Mouse (Mus musculus) heart, adult 2 months (tissue): ENCODE measurements around the gene Mrpl47. TPM values are rescaled to one million over a fixed set of nuclear protein-coding genes. Genes with fewer than 3 reads are reported as not detected.

Experiments used
- DNase-seq, 2 experiments: peaks; one replicate each; pipeline ENCODE4 v3.0.0; 2021
- H3K27ac ChIP-seq: fragments of 200-600 bp; 2 replicates; pipeline ENCODE4 v1.8.1; 2022
- H3K27me3 ChIP-seq: fragments of 200-500 bp; 2 replicates; pipeline ENCODE4 v1.6.1; 2012; ENCODE audit warnings: mild to moderate bottlenecking, low read length, inconsistent platforms, mixed read lengths; ENCODE audit not compliant: control insufficient read depth, insufficient read depth
- H3K36me3 ChIP-seq: fragments of 200-500 bp; 2 replicates; pipeline ENCODE4 v1.6.1; 2012; ENCODE audit warnings: low read length, inconsistent platforms; ENCODE audit not compliant: control insufficient read depth, insufficient read depth
- H3K4me1 ChIP-seq: fragments of 200-500 bp; 2 replicates; pipeline ENCODE4 v1.6.1; 2011; ENCODE audit warnings: low read length; ENCODE audit not compliant: control insufficient read depth, insufficient read depth
- H3K4me3 ChIP-seq: fragments of 200-600 bp; 2 replicates; pipeline ENCODE4 v1.8.1; 2022
- H3K79me2 ChIP-seq: fragments of 200-500 bp; replicated peaks from 2 replicates; pipeline ENCODE4 v1.6.1; 2012; ENCODE audit warnings: mild to moderate bottlenecking, inconsistent platforms, low read length, moderate library complexity, mixed read lengths; ENCODE audit not compliant: control insufficient read depth, insufficient read depth
- H3K9ac ChIP-seq: fragments of 200-500 bp; 2 replicates; pipeline ENCODE4 v1.6.1; 2012; ENCODE audit warnings: low read depth, mild to moderate bottlenecking, control low read depth, inconsistent platforms, low read length, mixed read lengths
- CTCF ChIP-seq: fragments of 200-600 bp; IDR thresholded peaks from 2 replicates; pipeline ENCODE4 v1.8.1; 2022; ENCODE audit warnings: antibody characterized with exemption, mild to moderate bottlenecking, moderate library complexity
- EP300 ChIP-seq: fragments of 200-500 bp; IDR thresholded peaks from 2 replicates; pipeline ENCODE4 v1.6.1; 2011; ENCODE audit warnings: low read depth, low read length, control low read depth; ENCODE audit not compliant: insufficient read depth
- POLR2A ChIP-seq: fragments of 200-500 bp; IDR thresholded peaks from 2 replicates; pipeline ENCODE4 v1.6.1; 2011; ENCODE audit warnings: mild to moderate bottlenecking, low read depth, low read length, control low read depth; ENCODE audit not compliant: insufficient read depth
- WGBS: fragments of 180-500 bp; shearing (Covaris S2); methylation state at CpG from one replicate; pipeline ENCODE4 v1.1.7; 2018; 5-methylcytosine and 5-hydroxymethylcytosine counted together
- intact Hi-C: fragments of 180-260 bp; cut with DNase I; formaldehyde crosslinking; loops from one replicate; pipeline ENCODE4 v1.15.1; 2025
- polyA plus RNA-seq: library from polyadenylated mRNA; depleted of rRNA; stranded (reverse); fragments of >200 nt; gene quantifications from 2 replicates; pipeline ENCODE4 v1.2.3, GENCODE M21; 2012
- total RNA-seq, 2 experiments: library from RNA; stranded (reverse); gene quantifications; 2 replicates each; pipeline ENCODE4 v1.2.3; 2021

Mrpl47 gene
- total and polyA plus RNA-seq, 3 experiments = 4.8 to 44.8 (median 39.3) TPM

DNA sequence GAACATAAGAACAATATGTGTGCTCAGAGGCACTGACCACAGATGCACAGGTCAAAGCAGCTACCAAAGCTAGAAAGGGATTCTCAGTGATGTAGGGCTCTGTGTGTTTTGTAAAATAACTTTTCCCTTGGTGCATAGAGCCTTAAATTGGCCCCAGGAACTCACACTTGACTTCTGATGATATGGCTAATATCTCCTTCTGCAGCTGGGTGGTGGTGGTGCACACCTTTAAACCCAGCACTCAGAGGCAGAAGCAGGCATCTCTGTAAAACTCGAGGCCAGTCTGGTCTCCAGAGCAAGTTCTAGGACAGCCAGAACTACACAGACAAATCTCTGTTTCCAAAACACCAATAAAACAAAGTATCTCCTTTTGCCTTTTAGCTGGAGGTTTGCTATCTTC is 46.5 kb downstream of the Mrpl47 start:
- no peaks in the 10 kb centered on the region for H3K27me3 ChIP-seq
- 56% methylated on average over 1 of the region's 1 CpGs for WGBS
- intact Hi-C loops = no loop called here

DNA sequence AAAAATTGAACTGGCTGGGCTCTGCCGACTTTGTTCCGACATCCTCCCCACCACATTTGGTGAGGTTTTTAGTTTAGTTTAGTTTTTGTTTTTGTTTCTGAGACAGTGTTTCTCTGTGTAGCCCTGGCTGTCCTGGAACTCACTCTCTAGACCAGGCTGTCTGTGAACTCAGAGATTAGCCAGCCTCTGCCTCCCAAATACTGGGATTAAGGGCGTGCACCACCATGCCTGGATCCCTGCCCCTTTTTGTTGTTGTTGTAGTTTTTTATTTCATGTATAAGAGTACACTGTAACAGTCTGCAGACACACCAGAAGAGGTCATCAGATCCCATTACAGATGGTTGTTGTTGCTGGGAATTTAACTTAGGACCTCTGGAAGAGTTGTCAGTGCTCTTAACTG is 47.4 kb downstream of the Mrpl47 start:
- TF ChIP-seq POLR2A = no peak
- TF ChIP-seq CTCF = no peak
- TF ChIP-seq EP300 = no peak
- Histone ChIP-seq H3K4me3 (no peak overlapping the region), H3K9ac (no peak overlapping the region), H3K27me3 (no peaks in the 10 kb centered on the region), H3K4me1 (no peaks in the 10 kb centered on the region), H3K27ac (no peak overlapping the region), H3K36me3 (0 out of 2 replicates have a peak, but pooled peaks cover 3% of the 10 kb centered on the region), H3K79me2 (no peaks in the 10 kb centered on the region)
- WGBS = 74% methylated on average over 3 of the region's 3 CpGs
- intact Hi-C loops = no loop called here
- no peak for DNase-seq

More for the DNA sequence above, 46.5 kb downstream of the Mrpl47 start:
- Histone ChIP-seq H3K79me2 (no peaks in the 10 kb centered on the region), H3K36me3 (0 out of 2 replicates have a peak, but pooled peaks cover 3% of the 10 kb centered on the region), H3K4me3 (no peak overlapping the region), H3K9ac (no peak overlapping the region), H3K4me1 (no peaks in the 10 kb centered on the region), H3K27ac (no peak overlapping the region)
- DNase-seq = no peak
- no peak for TF ChIP-seq POLR2A
- TF ChIP-seq EP300 = no peak
- no peak for TF ChIP-seq CTCF

DNA sequence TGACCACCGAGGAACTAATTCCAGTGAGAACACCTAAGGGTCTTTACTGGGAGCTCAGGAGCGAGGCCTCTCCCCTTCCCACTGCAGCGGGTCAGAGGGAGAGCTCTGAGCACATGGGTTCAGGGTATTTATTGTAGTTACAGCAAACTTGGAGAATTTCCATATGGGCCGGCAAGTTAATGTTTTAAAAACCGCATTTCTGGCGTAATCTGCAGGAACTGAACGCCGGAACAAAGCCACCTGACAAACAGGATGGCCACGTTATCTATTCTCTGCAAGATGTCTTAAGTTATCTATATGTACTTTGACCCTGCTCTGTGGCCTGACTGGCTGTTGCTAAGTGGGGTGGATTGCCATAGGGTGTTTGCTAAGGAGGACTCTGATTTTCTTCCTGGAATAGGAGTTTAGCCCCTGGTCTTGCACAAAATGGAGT is 47.8 kb downstream of the Mrpl47 start:
- H3K36me3 ChIP-seq = 0 out of 2 replicates have a peak, but pooled peaks cover 3% of the 10 kb centered on the region
- H3K4me1 ChIP-seq = no peaks in the 10 kb centered on the region
- no peak overlapping the region for H3K27ac ChIP-seq
- H3K4me3 ChIP-seq = no peak overlapping the region
- intact Hi-C loops = no loop called here
- no peaks in the 10 kb centered on the region for H3K27me3 ChIP-seq
- 56% methylated on average over 9 of the region's 9 CpGs for WGBS
- H3K79me2 ChIP-seq = no peaks in the 10 kb centered on the region
- no peak overlapping the region for H3K9ac ChIP-seq
- TF ChIP-seq EP300 (no peak), POLR2A (no peak), CTCF (no peak)
- DNase-seq = no peak

DNA sequence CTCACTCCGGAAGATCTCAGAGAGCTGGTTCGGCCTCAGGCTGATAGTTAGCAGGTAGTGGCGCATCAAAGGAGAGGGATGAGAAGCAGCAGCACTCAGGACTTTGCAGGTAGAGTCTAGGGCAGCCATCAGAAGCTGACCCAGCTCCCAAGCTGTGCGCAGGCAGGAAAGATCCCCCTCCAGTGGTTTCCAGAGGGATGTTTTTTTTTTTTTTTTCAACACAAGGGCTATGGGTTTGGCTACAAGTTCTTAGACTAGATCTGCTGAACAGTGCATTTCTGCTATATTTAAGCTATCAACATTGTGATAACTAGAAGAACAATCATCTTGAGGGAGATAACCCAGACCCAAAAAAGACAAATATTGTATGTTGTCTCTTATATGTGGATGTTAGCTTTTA is 50.2 kb downstream of the Mrpl47 start:
- H3K27ac ChIP-seq = no peak overlapping the region
- H3K27me3 ChIP-seq = no peaks in the 10 kb centered on the region
- 78% methylated on average over 4 of the region's 4 CpGs for whole genome bisulfite sequencing
- peak; percentile 27 for TF ChIP-seq CTCF
- no peak for TF ChIP-seq EP300
- intact Hi-C loops = no loop called here
- no peak overlapping the region for H3K4me3 ChIP-seq
- no peaks in the 10 kb centered on the region for H3K4me1 ChIP-seq
- no peak overlapping the region for H3K9ac ChIP-seq
- H3K36me3 ChIP-seq = 0 out of 2 replicates have a peak, but pooled peaks cover under 1% of the 10 kb centered on the region
- H3K79me2 ChIP-seq = no peaks in the 10 kb centered on the region
- DNase-seq = no peak

- intact Hi-C loops = no loop called here
- Histone ChIP-seq H3K4me1 (no peaks in the 10 kb centered on the region), H3K9ac (no peak overlapping the region), H3K36me3 (no peaks in the 10 kb centered on the region), H3K27me3 (no peaks in the 10 kb centered on the region), H3K4me3 (no peak overlapping the region), H3K79me2 (no peaks in the 10 kb centered on the region), H3K27ac (no peak overlapping the region)
- 65% methylated on average over 1 of the region's 1 CpGs for WGBS
- TF ChIP-seq POLR2A (no peak), CTCF (no peak), EP300 (no peak)
- no peak for DNase-seq
Observed at GRCm38 (mm10) chr3:32686537-32686936, 50.9 kb downstream of the Mrpl47 start.

GRCm38 (mm10) chr3:32684631-32685030 is 52.8 kb downstream of the Mrpl47 start:
- Histone ChIP-seq H3K27me3 (no peaks in the 10 kb centered on the region), H3K36me3 (no peaks in the 10 kb centered on the region), H3K79me2 (no peaks in the 10 kb centered on the region), H3K27ac (peak overlapping the region; percentile 27), H3K4me3 (no peak overlapping the region), H3K4me1 (no peaks in the 10 kb centered on the region), H3K9ac (no peak overlapping the region)
- no peak for TF ChIP-seq EP300
- no peak for TF ChIP-seq CTCF
- no peak for TF ChIP-seq POLR2A
- WGBS = 42% methylated on average over 3 of the region's 3 CpGs
- intact Hi-C loops = no loop called here
- peak in 1 of 2 experiments; percentile 9 for DNase-seq
